Mouse (Mus musculus) hindbrain, embryonic 14.5 days (tissue): ENCODE results near the gene Gipc2. TPM values are rescaled to one million over a fixed set of nuclear protein-coding genes. Genes with fewer than 3 reads are reported as not detected.

Experiments used
- ATAC-seq: fragments of 200-750 bp; cut with Nextera tagmentation; 2 replicates; pipeline ENCODE4 v1.8.0; 2017; ENCODE audit warnings: moderate number of reproducible peaks, mild to moderate bottlenecking, moderate TSS enrichment, moderate library complexity; ENCODE audit not compliant: low FRiP score
- DNase-seq: peaks from one replicate; pipeline ENCODE4 v3.0.0-alpha.2; 2015; ENCODE audit warnings: low spot score
- H3K27ac ChIP-seq: fragments of 300-500 bp; sonication (generic); 2 replicates; pipeline ENCODE4 v1.5.1; 2014; ENCODE audit warnings: mild to moderate bottlenecking, moderate library complexity
- H3K27me3 ChIP-seq: fragments of 300-500 bp; sonication (generic); 2 replicates; pipeline ENCODE4 v1.6.1; 2014; ENCODE audit warnings: mild to moderate bottlenecking, low read length, mixed read lengths; ENCODE audit not compliant: control insufficient read depth, insufficient read depth
- H3K36me3 ChIP-seq: fragments of 300-500 bp; sonication (generic); replicated peaks from 2 replicates; pipeline ENCODE4 v1.6.1; 2014; ENCODE audit not compliant: control insufficient read depth, insufficient read depth
- H3K4me1 ChIP-seq: fragments of 300-500 bp; sonication (generic); replicated peaks from 2 replicates; pipeline ENCODE4 v1.6.1; 2014; ENCODE audit warnings: antibody characterized with exemption, low read length, mixed read lengths; ENCODE audit not compliant: control insufficient read depth, insufficient read depth
- H3K4me2 ChIP-seq: fragments of 300-500 bp; sonication (generic); replicated peaks from 2 replicates; pipeline ENCODE4 v1.6.1; 2014; ENCODE audit warnings: mild to moderate bottlenecking, moderate library complexity
- H3K4me3 ChIP-seq: fragments of 300-500 bp; sonication (generic); replicated peaks from 2 replicates; pipeline ENCODE4 v1.5.1; 2014; ENCODE audit warnings: mild to moderate bottlenecking, low read length
- H3K9ac ChIP-seq: fragments of 300-500 bp; sonication (generic); 2 replicates; pipeline ENCODE4 v1.6.1; 2014
- H3K9me3 ChIP-seq: fragments of 300-500 bp; sonication (generic); 2 replicates; pipeline ENCODE4 v1.6.1; 2016; ENCODE audit warnings: low read length; ENCODE audit not compliant: control insufficient read depth
- WGBS: fragments of 180-500 bp; shearing (Covaris S2); extraction: QIAGEN DNeasy Blood & Tissue Kit; methylation state at CpG from one replicate; pipeline ENCODE4 v1.1.7; 2014; 5-methylcytosine and 5-hydroxymethylcytosine counted together
- polyA plus RNA-seq: library from polyadenylated mRNA; unstranded; fragments of >200 nt; fragmentation: Nextera tagmentation; extraction: Ambion mirVana; gene quantifications from 2 replicates; pipeline ENCODE4 v1.2.1, GENCODE M21; 2014

Gipc2 gene
- polyA plus RNA-seq, 1 experiment from 2014 or later = 9.2 TPM

- WGBS = 67% methylated on average over 4 of the region's 4 CpGs
- H3K4me1 ChIP-seq = no peaks in the 10 kb centered on the region
- no peak overlapping the region for H3K4me2 ChIP-seq
- ATAC-seq = no peak
- no peak overlapping the region for H3K4me3 ChIP-seq
- no peak for DNase-seq
- no peaks in the 10 kb centered on the region for H3K9me3 ChIP-seq
- peaks cover 8% of the 10 kb centered on the region; the same call in 1 of the 2 replicates for H3K27me3 ChIP-seq
- no peaks in the 10 kb centered on the region for H3K36me3 ChIP-seq
- H3K9ac ChIP-seq = no peak overlapping the region
- H3K27ac ChIP-seq = no peak overlapping the region
Observed at GRCm38 (mm10) chr3:152160607-152161006, 5.4 kb downstream of the Gipc2 start.

- Histone ChIP-seq H3K4me1 (no peaks in the 10 kb centered on the region), H3K9ac (no peak overlapping the region), H3K36me3 (no peaks in the 10 kb centered on the region), H3K27me3 (peaks cover 2% of the 10 kb centered on the region; the same call in 1 of the 2 replicates), H3K9me3 (no peaks in the 10 kb centered on the region), H3K27ac (no peak overlapping the region), H3K4me2 (no peak overlapping the region), H3K4me3 (no peak overlapping the region)
- no peak for DNase-seq
- no peak for ATAC-seq
Observed at GRCm38 (mm10) chr3:152159321-152159720, 6.7 kb downstream of the Gipc2 start.

GRCm38 (mm10) chr3:152158344-152159291, 7.4 kb downstream of the Gipc2 start:
- DNase-seq (no peak), ATAC-seq (peak; percentile 42; the same call in 1 of the 2 replicates)
- H3K27ac ChIP-seq = no peak overlapping the region
- H3K36me3 ChIP-seq = no peaks in the 10 kb centered on the region
- no peak overlapping the region for H3K4me3 ChIP-seq
- H3K9me3 ChIP-seq = no peaks in the 10 kb centered on the region
- no peaks in the 10 kb centered on the region for H3K4me1 ChIP-seq
- no peak overlapping the region for H3K9ac ChIP-seq
- WGBS = 61% methylated on average over 10 of the region's 10 CpGs
- H3K27me3 ChIP-seq = no peaks in the 10 kb centered on the region
- H3K4me2 ChIP-seq = no peak overlapping the region

- Histone ChIP-seq H3K27ac (no peak overlapping the region), H3K4me2 (no peak overlapping the region), H3K4me3 (no peak overlapping the region), H3K9ac (no peak overlapping the region), H3K36me3 (no peaks in the 10 kb centered on the region), H3K4me1 (no peaks in the 10 kb centered on the region), H3K9me3 (no peaks in the 10 kb centered on the region), H3K27me3 (no peaks in the 10 kb centered on the region)
- ATAC-seq (no peak), DNase-seq (no peak)
- WGBS = 72% methylated on average over 23 of the region's 23 CpGs
Observed at GRCm38 (mm10) chr3:152156816-152157496, 9.1 kb downstream of the Gipc2 start.

- Histone ChIP-seq H3K9ac (no peak overlapping the region), H3K4me2 (no peak overlapping the region), H3K4me1 (no peaks in the 10 kb centered on the region), H3K9me3 (no peaks in the 10 kb centered on the region), H3K36me3 (no peaks in the 10 kb centered on the region), H3K4me3 (no peak overlapping the region), H3K27ac (peak overlapping the region; percentile 3; the same call in 1 of the 2 replicates), H3K27me3 (no peaks in the 10 kb centered on the region)
- ATAC-seq (no peak), DNase-seq (no peak)
- 36% methylated on average over 11 of the region's 11 CpGs for WGBS
Observed at GRCm38 (mm10) chr3:152155296-152155948, 10.6 kb downstream of the Gipc2 start.

GRCm38 (mm10) chr3:152154095-152154494, 11.9 kb downstream of the Gipc2 start:
- no peak overlapping the region for H3K4me3 ChIP-seq
- DNase-seq (no peak), ATAC-seq (no peak)
- no peaks in the 10 kb centered on the region for H3K36me3 ChIP-seq
- no peaks in the 10 kb centered on the region for H3K9me3 ChIP-seq
- H3K9ac ChIP-seq = no peak overlapping the region
- no peak overlapping the region for H3K27ac ChIP-seq
- no peaks in the 10 kb centered on the region for H3K4me1 ChIP-seq
- 93% methylated on average over 5 of the region's 5 CpGs for WGBS
- no peak overlapping the region for H3K4me2 ChIP-seq
- H3K27me3 ChIP-seq = no peaks in the 10 kb centered on the region

GRCm38 (mm10) chr3:152153152-152153551, 12.9 kb downstream of the Gipc2 start:
- no peaks in the 10 kb centered on the region for H3K27me3 ChIP-seq
- no peak overlapping the region for H3K4me3 ChIP-seq
- DNase-seq (no peak), ATAC-seq (no peak)
- no peak overlapping the region for H3K4me2 ChIP-seq
- H3K9ac ChIP-seq = no peak overlapping the region
- no peaks in the 10 kb centered on the region for H3K4me1 ChIP-seq
- H3K9me3 ChIP-seq = no peaks in the 10 kb centered on the region
- H3K36me3 ChIP-seq = no peaks in the 10 kb centered on the region
- no peak overlapping the region for H3K27ac ChIP-seq
- WGBS = 82% methylated on average over 2 of the region's 2 CpGs

GRCm38 (mm10) chr3:152152483-152152804, 13.6 kb downstream of the Gipc2 start:
- Histone ChIP-seq H3K9me3 (no peaks in the 10 kb centered on the region), H3K27me3 (no peaks in the 10 kb centered on the region), H3K27ac (no peak overlapping the region), H3K4me1 (no peaks in the 10 kb centered on the region), H3K9ac (no peak overlapping the region), H3K4me2 (no peak overlapping the region), H3K4me3 (no peak overlapping the region), H3K36me3 (no peaks in the 10 kb centered on the region)
- ATAC-seq = no peak
- DNase-seq = no peak
- 93% methylated on average over 1 of the region's 1 CpGs for WGBS
